In genomic region chr17:34629796-34630603, GRCm38 (mm10) we compare ENCODE assay signal across 8 mouse cellular contexts. TPM values are rescaled to one million over a fixed set of nuclear protein-coding genes. Genes with fewer than 3 reads are reported as not detected.
DNase-seq lines count a peak whose midpoint lies in the region; ATAC-seq lines count a peak whose summit lies in the region.

No protein-coding gene starts in this region.

- H3K27ac ChIP-seq in liver, embryonic 11.5 days (ENCODE audit: low read depth, low read length): no peak overlapping the region
- no peak overlapping the region for H3K27ac ChIP-seq in intestine, embryonic 14.5 days (ENCODE audit: low read depth)
- no peak overlapping the region for H3K27ac ChIP-seq in stomach, embryonic 14.5 days (ENCODE audit: low read length)

- H3K4me2 ChIP-seq in liver, embryonic 11.5 days: peak overlapping the region; percentile 58; the same call in 1 of the 2 replicates
- H3K4me2 ChIP-seq in intestine, embryonic 14.5 days (ENCODE audit: low read length): peak overlapping the region; percentile 76
- H3K4me2 ChIP-seq in stomach, embryonic 14.5 days (replicated peaks; ENCODE audit: low read depth, low read length): peak overlapping the region; percentile 56

- peak overlapping the region; percentile 33; the same call in 1 of the 2 replicates for H3K4me3 ChIP-seq in liver, embryonic 11.5 days (ENCODE audit: low read depth, low read length)
- peak overlapping the region; percentile 71 for H3K4me3 ChIP-seq in intestine, embryonic 14.5 days (ENCODE audit: low read depth, low read length)
- H3K4me3 ChIP-seq in stomach, embryonic 14.5 days (ENCODE audit: low read depth, low read length): peak overlapping the region; percentile 16

- WGBS in liver, embryonic 11.5 days: 14% methylated on average over 12 of the region's 12 CpGs
- 24% methylated on average over 12 of the region's 12 CpGs for WGBS in intestine, embryonic 14.5 days
- 20% methylated on average over 12 of the region's 12 CpGs for WGBS in stomach, embryonic 14.5 days

- H3K9ac ChIP-seq in liver, embryonic 11.5 days (ENCODE audit: low read depth, low read length): no peak overlapping the region
- no peak overlapping the region for H3K9ac ChIP-seq in intestine, embryonic 14.5 days (ENCODE audit: low read length)
- no peak overlapping the region for H3K9ac ChIP-seq in stomach, embryonic 14.5 days (replicated peaks; ENCODE audit: low read depth, low read length)

- peaks cover 4% of the 10 kb centered on the region; the same call in 1 of the 2 replicates for H3K36me3 ChIP-seq in liver, embryonic 11.5 days (ENCODE audit: control insufficient read depth, insufficient read depth, low read length)
- H3K36me3 ChIP-seq in intestine, embryonic 14.5 days (ENCODE audit: control insufficient read depth, insufficient read depth, low read length): 0 out of 2 replicates have a peak, but pooled peaks cover 6% of the 10 kb centered on the region
- H3K36me3 ChIP-seq in stomach, embryonic 14.5 days (ENCODE audit: control insufficient read depth, insufficient read depth, low read length): no peaks in the 10 kb centered on the region; the same call in 1 of the 2 replicates

- H3K27me3 ChIP-seq in liver, embryonic 11.5 days (replicated peaks; ENCODE audit: control insufficient read depth, insufficient read depth, low read length): peaks cover 48% of the 10 kb centered on the region
- H3K27me3 ChIP-seq in intestine, embryonic 14.5 days (replicated peaks; ENCODE audit: control insufficient read depth, insufficient read depth, low read length): peaks cover 36% of the 10 kb centered on the region
- peaks cover 22% of the 10 kb centered on the region for H3K27me3 ChIP-seq in stomach, embryonic 14.5 days (ENCODE audit: control insufficient read depth, insufficient read depth, low read length)

- H3K9me3 ChIP-seq in liver, embryonic 11.5 days (ENCODE audit: control insufficient read depth, low read length): no peaks in the 10 kb centered on the region
- no peaks in the 10 kb centered on the region for H3K9me3 ChIP-seq in intestine, embryonic 14.5 days (ENCODE audit: control insufficient read depth, low read length)
- no peaks in the 10 kb centered on the region for H3K9me3 ChIP-seq in stomach, embryonic 14.5 days (ENCODE audit: control insufficient read depth, low read depth, low read length)

- DNase-seq in liver, embryonic 11.5 days (ENCODE audit: low spot score): no peak
- no peak for DNase-seq in liver
- DNase-seq in cerebellum, postnatal 25 days: peak; percentile 71 to 83
- DNase-seq in intestine, embryonic 14.5 days (ENCODE audit: low spot score): no peak
- DNase-seq in frontal cortex, postnatal 36 days (ENCODE audit: low spot score in 2 of 2): no peak
- no peak for DNase-seq in urinary bladder, postnatal 14 days (ENCODE audit: low spot score)

- ATAC-seq in liver, embryonic 11.5 days (replicated peaks; ENCODE audit: low FRiP score): no peak
- no peak for ATAC-seq in intestine, embryonic 14.5 days (replicated peaks; ENCODE audit: low FRiP score, low TSS enrichment, low read depth)
- ATAC-seq in stomach, embryonic 14.5 days (ENCODE audit: insufficient number of reproducible peaks, insufficient read depth, low FRiP score, low read depth): no peak
- no peak for ATAC-seq in megakaryocyte-erythroid progenitor cell, adult 5-6 weeks (replicated peaks; ENCODE audit: low FRiP score, low TSS enrichment, poor library complexity, severe bottlenecking)

- H3K4me1 ChIP-seq in liver, embryonic 11.5 days (replicated peaks; ENCODE audit: control insufficient read depth, insufficient read depth, low read length): peaks cover 36% of the 10 kb centered on the region
- peaks cover 45% of the 10 kb centered on the region for H3K4me1 ChIP-seq in intestine, embryonic 14.5 days (replicated peaks; ENCODE audit: control insufficient read depth, insufficient read depth, low read length)
- H3K4me1 ChIP-seq in stomach, embryonic 14.5 days (ENCODE audit: control insufficient read depth, insufficient read depth, low read length): peaks cover 42% of the 10 kb centered on the region

RNA-seq across cellular contexts. Expression of gene Prrt1, which starts 0.7 kb away (rescaled TPM):
- not detected in 2 replicates for polyA plus RNA-seq in liver, embryonic 11.5 days (2014; fragmentation: Nextera tagmentation; extraction: Ambion mirVana)
- polyA plus RNA-seq in intestine, embryonic 14.5 days (2014; fragmentation: Nextera tagmentation; extraction: Ambion mirVana): 0.46 and 0.53 TPM in 2 replicates
- polyA plus RNA-seq in stomach, embryonic 14.5 days (2014; fragmentation: Nextera tagmentation; extraction: Ambion mirVana): 0.56 and 0.67 TPM in 2 replicates
- total RNA-seq in megakaryocyte-erythroid progenitor cell, adult 5-6 weeks (2014; fragmentation: Nextera tagmentation): 0.59 TPM in 1 of 2 replicates, not detected in the other
- total RNA-seq in megakaryocyte-erythroid progenitor cell, adult 5-6 weeks (2017): 0.75 TPM in 1 of 2 replicates, not detected in the other

RNA-seq across cellular contexts. Expression of gene Ppt2, which starts 1.7 kb away (rescaled TPM):
- polyA plus RNA-seq in liver, embryonic 11.5 days (2014; fragmentation: Nextera tagmentation; extraction: Ambion mirVana): 23.1 and 25.8 TPM in 2 replicates
- polyA plus RNA-seq in intestine, embryonic 14.5 days (2014; fragmentation: Nextera tagmentation; extraction: Ambion mirVana): 34.8 and 35.1 TPM in 2 replicates
- polyA plus RNA-seq in stomach, embryonic 14.5 days (2014; fragmentation: Nextera tagmentation; extraction: Ambion mirVana): 31.2 and 31.8 TPM in 2 replicates
- total RNA-seq in megakaryocyte-erythroid progenitor cell, adult 5-6 weeks (2014; fragmentation: Nextera tagmentation): 31.3 and 35.4 TPM in 2 replicates
- total RNA-seq in megakaryocyte-erythroid progenitor cell, adult 5-6 weeks (2017): 10.4 and 17.0 TPM in 2 replicates

RNA-seq across cellular contexts. Expression of gene Egfl8, which starts 14.2 kb away (rescaled TPM):
- 1.2 and 1.6 TPM in 2 replicates for polyA plus RNA-seq in liver, embryonic 11.5 days (2014; fragmentation: Nextera tagmentation; extraction: Ambion mirVana)
- polyA plus RNA-seq in intestine, embryonic 14.5 days (2014; fragmentation: Nextera tagmentation; extraction: Ambion mirVana): 2.4 and 2.8 TPM in 2 replicates
- 3.8 and 4.2 TPM in 2 replicates for polyA plus RNA-seq in stomach, embryonic 14.5 days (2014; fragmentation: Nextera tagmentation; extraction: Ambion mirVana)
- 0.96 and 2.1 TPM in 2 replicates for total RNA-seq in megakaryocyte-erythroid progenitor cell, adult 5-6 weeks (2014; fragmentation: Nextera tagmentation)
- total RNA-seq in megakaryocyte-erythroid progenitor cell, adult 5-6 weeks (2017): 2.6 TPM in 1 of 2 replicates, not detected in the other

RNA-seq across cellular contexts. Expression of gene Fkbpl, which starts 14.6 kb away (rescaled TPM):
- 9.5 and 9.7 TPM in 2 replicates for polyA plus RNA-seq in liver, embryonic 11.5 days (2014; fragmentation: Nextera tagmentation; extraction: Ambion mirVana)
- polyA plus RNA-seq in intestine, embryonic 14.5 days (2014; fragmentation: Nextera tagmentation; extraction: Ambion mirVana): 10.8 and 13.0 TPM in 2 replicates
- 11.9 and 12.0 TPM in 2 replicates for polyA plus RNA-seq in stomach, embryonic 14.5 days (2014; fragmentation: Nextera tagmentation; extraction: Ambion mirVana)
- 5.5 TPM in 2 replicates for total RNA-seq in megakaryocyte-erythroid progenitor cell, adult 5-6 weeks (2014; fragmentation: Nextera tagmentation)
- 14.7 and 26.2 TPM in 2 replicates for total RNA-seq in megakaryocyte-erythroid progenitor cell, adult 5-6 weeks (2017)

RNA-seq across cellular contexts. Expression of gene Atf6b, which starts 16.9 kb away (rescaled TPM):
- polyA plus RNA-seq in liver, embryonic 11.5 days (2014; fragmentation: Nextera tagmentation; extraction: Ambion mirVana): 39.9 and 48.5 TPM in 2 replicates
- polyA plus RNA-seq in intestine, embryonic 14.5 days (2014; fragmentation: Nextera tagmentation; extraction: Ambion mirVana): 59.8 and 62.2 TPM in 2 replicates
- polyA plus RNA-seq in stomach, embryonic 14.5 days (2014; fragmentation: Nextera tagmentation; extraction: Ambion mirVana): 56.5 and 58.3 TPM in 2 replicates
- total RNA-seq in megakaryocyte-erythroid progenitor cell, adult 5-6 weeks (2014; fragmentation: Nextera tagmentation): 20.6 and 31.3 TPM in 2 replicates
- 8.7 and 11.5 TPM in 2 replicates for total RNA-seq in megakaryocyte-erythroid progenitor cell, adult 5-6 weeks (2017)

Comparison
In these comparisons a context has a peak if more than half of its experiments do, and no peak if none do; other contexts are left out.
1. DNase-seq: peak in cerebellum, postnatal 25 days (2 of 2); none in liver, embryonic 11.5 days (single experiment), liver (single experiment), intestine, embryonic 14.5 days (single experiment), frontal cortex, postnatal 36 days (0 of 2) and urinary bladder, postnatal 14 days (single experiment).
2. H3K4me3 ChIP-seq: peak in every context shown above with its lines; median percentile 71 in intestine, embryonic 14.5 days; 33 in liver, embryonic 11.5 days; 16 in stomach, embryonic 14.5 days.
3. Peak in every context shown above with its lines, with median percentiles within 50 percentile points of each other: H3K4me2 ChIP-seq.